Mouse (Mus musculus) retina, postnatal 1 day (tissue): ENCODE measurements around the gene Ranbp9.

ENCODE experiments used
- DNase-seq: peaks from one replicate; pipeline ENCODE4 v3.0.0-alpha.2; 2012

Ranbp9 gene

GRCm38 (mm10) chr13:43356346-43357125 is 124.5 kb downstream of the Ranbp9 start:
- no peak for DNase-seq

GRCm38 (mm10) chr13:43354362-43354761 is 126.7 kb downstream of the Ranbp9 start:
- DNase-seq: no peak

- no peak for DNase-seq
Observed at GRCm38 (mm10) chr13:43353356-43353755, 127.7 kb downstream of the Ranbp9 start.
